Mouse (Mus musculus) testis, adult 2 months (tissue): ENCODE measurements around the gene Gm26661.

ENCODE experiments used
- CTCF ChIP-seq: fragments of 200-500 bp; IDR thresholded peaks from 2 replicates; pipeline ENCODE4 v1.5.1; 2012; ENCODE audit warnings: low read depth, mild to moderate bottlenecking, inconsistent platforms, low read length, moderate library complexity; ENCODE audit not compliant: control insufficient read depth, insufficient read depth, insufficient replicate concordance
- POLR2A ChIP-seq: fragments of 200-500 bp; IDR thresholded peaks from 2 replicates; pipeline ENCODE4 v1.6.1; 2012; ENCODE audit warnings: low read depth, mild to moderate bottlenecking, inconsistent platforms, low read length, moderate library complexity; ENCODE audit not compliant: control insufficient read depth

DNA sequence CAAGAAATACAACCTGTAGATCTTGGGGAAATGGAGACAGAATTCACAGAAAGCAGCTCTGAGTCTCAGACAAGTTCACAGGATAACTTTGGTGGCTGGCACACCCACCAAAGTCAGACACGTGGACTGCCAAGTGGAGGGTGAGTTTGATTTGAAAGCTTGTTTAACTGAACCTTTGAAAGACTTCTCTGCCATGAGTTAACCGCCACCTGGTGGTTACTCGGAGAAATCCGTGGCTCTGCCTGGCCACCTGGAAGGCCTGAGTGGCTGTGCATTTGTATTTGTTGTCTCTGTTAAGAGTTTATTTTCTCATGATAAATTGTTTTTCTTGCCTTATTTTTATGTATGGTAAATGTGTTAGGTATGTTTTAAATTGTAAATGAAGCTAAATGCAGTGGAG lies 10.4 kb downstream of the Gm26661 start:
- peak; percentile 41; the same call in 1 of the 2 replicates for TF ChIP-seq CTCF
- TF ChIP-seq POLR2A = no peak
